Mouse (Mus musculus) midbrain, postnatal 0 days (tissue): ENCODE results near the gene Echdc3. TPM values are rescaled to one million over a fixed set of nuclear protein-coding genes. Genes with fewer than 3 reads are reported as not detected.

ENCODE experiments used
- ATAC-seq: fragments of 200-750 bp; cut with Nextera tagmentation; 2 replicates; pipeline ENCODE4 v1.8.0; 2017; ENCODE audit warnings: moderate number of reproducible peaks, mild to moderate bottlenecking, moderate TSS enrichment, moderate library complexity; ENCODE audit not compliant: low FRiP score
- DNase-seq: peaks from one replicate; pipeline ENCODE4 v3.0.0-alpha.2; 2015; ENCODE audit warnings: low spot score
- H3K27ac ChIP-seq: fragments of 300-500 bp; sonication (generic); 2 replicates; pipeline ENCODE4 v1.5.1; 2014; ENCODE audit warnings: low read depth, mild to moderate bottlenecking, low read length, mixed read lengths
- H3K27me3 ChIP-seq: fragments of 300-500 bp; sonication (generic); 2 replicates; pipeline ENCODE4 v1.6.1; 2014; ENCODE audit warnings: low read length, control low read depth, mixed read lengths; ENCODE audit not compliant: insufficient read depth
- H3K36me3 ChIP-seq: fragments of 300-500 bp; sonication (generic); 2 replicates; pipeline ENCODE4 v1.6.1; 2014; ENCODE audit warnings: low read length, control low read depth, mixed read lengths; ENCODE audit not compliant: insufficient read depth
- H3K4me1 ChIP-seq: fragments of 300-500 bp; sonication (generic); 2 replicates; pipeline ENCODE4 v1.6.1; 2014; ENCODE audit warnings: mild to moderate bottlenecking, control low read depth, antibody characterized with exemption, low read length, mixed read lengths; ENCODE audit not compliant: insufficient read depth
- H3K4me2 ChIP-seq: fragments of 300-500 bp; sonication (generic); 2 replicates; pipeline ENCODE4 v1.6.1; 2014; ENCODE audit warnings: low read depth, mild to moderate bottlenecking, low read length, mixed read lengths; ENCODE audit not compliant: poor library complexity, severe bottlenecking
- H3K4me3 ChIP-seq: fragments of 300-500 bp; sonication (generic); 2 replicates; pipeline ENCODE4 v1.5.1; 2014; ENCODE audit warnings: low read depth, mild to moderate bottlenecking, low read length, moderate library complexity
- H3K9ac ChIP-seq: fragments of 300-500 bp; sonication (generic); replicated peaks from 2 replicates; pipeline ENCODE4 v1.6.1; 2014; ENCODE audit warnings: mild to moderate bottlenecking, low read length, moderate library complexity, mixed read lengths; ENCODE audit not compliant: poor library complexity, severe bottlenecking
- H3K9me3 ChIP-seq: fragments of 300-500 bp; sonication (generic); 2 replicates; pipeline ENCODE4 v1.6.1; 2016; ENCODE audit warnings: low read length, control low read depth
- CTCF ChIP-seq: IDR thresholded peaks from 2 replicates; pipeline ENCODE4 v1.5.1; 2016; ENCODE audit warnings: antibody characterized with exemption, mild to moderate bottlenecking
- WGBS: fragments of 180-500 bp; shearing (Covaris S2); extraction: QIAGEN DNeasy Blood & Tissue Kit; methylation state at CpG from one replicate; pipeline ENCODE4 v1.1.7; 2014; 5-methylcytosine and 5-hydroxymethylcytosine counted together
- polyA plus RNA-seq: library from polyadenylated mRNA; unstranded; fragments of >200 nt; fragmentation: Nextera tagmentation; extraction: Ambion mirVana; gene quantifications from 2 replicates; pipeline ENCODE4 v1.2.1, GENCODE M21; 2015
- total RNA-seq: library from RNA; depleted of rRNA; stranded (reverse); fragments of >200 nt; gene quantifications from 2 replicates; pipeline ENCODE4 v1.2.3, GENCODE M21; 2014

Echdc3 gene
- total and polyA plus RNA-seq, 2 experiments from 2014 or later, result 1.0 to 1.5 TPM

GRCm38 (mm10) chr2:6159735-6160134 is 53.1 kb downstream of the Echdc3 start:
- WGBS, result 47% methylated on average over 2 of the region's 2 CpGs
- Histone ChIP-seq H3K4me1 (no peaks in the 10 kb centered on the region), H3K4me2 (no peak overlapping the region), H3K36me3 (no peaks in the 10 kb centered on the region), H3K9me3 (no peaks in the 10 kb centered on the region), H3K4me3 (no peak overlapping the region), H3K27ac (no peak overlapping the region), H3K9ac (no peak overlapping the region), H3K27me3 (no peaks in the 10 kb centered on the region)
- TF ChIP-seq CTCF, result no peak
- DNase-seq, result no peak
- ATAC-seq, result no peak

GRCm38 (mm10) chr2:6159219-6159618 is 53.6 kb downstream of the Echdc3 start:
- H3K4me3 ChIP-seq, result no peak overlapping the region
- DNase-seq, result no peak
- no peaks in the 10 kb centered on the region for H3K9me3 ChIP-seq
- H3K27ac ChIP-seq, result no peak overlapping the region
- 86% methylated on average over 9 of the region's 9 CpGs for WGBS
- no peak overlapping the region for H3K4me2 ChIP-seq
- H3K27me3 ChIP-seq, result no peaks in the 10 kb centered on the region
- TF ChIP-seq CTCF, result no peak
- no peaks in the 10 kb centered on the region for H3K4me1 ChIP-seq
- no peak for ATAC-seq
- H3K36me3 ChIP-seq, result no peaks in the 10 kb centered on the region
- no peak overlapping the region for H3K9ac ChIP-seq

- no peak overlapping the region for H3K4me2 ChIP-seq
Measured at GRCm38 (mm10) chr2:6157635-6158034, 55.2 kb downstream of the Echdc3 start.

GRCm38 (mm10) chr2:6157208-6157607 is 55.6 kb downstream of the Echdc3 start:
- H3K4me3 ChIP-seq, result no peak overlapping the region
- H3K4me1 ChIP-seq, result no peaks in the 10 kb centered on the region
- ATAC-seq, result no peak
- WGBS, result 88% methylated on average over 4 of the region's 4 CpGs
- H3K9ac ChIP-seq, result no peak overlapping the region
- H3K4me2 ChIP-seq, result no peak overlapping the region
- no peaks in the 10 kb centered on the region for H3K27me3 ChIP-seq
- no peak for TF ChIP-seq CTCF
- no peaks in the 10 kb centered on the region for H3K9me3 ChIP-seq
- no peak overlapping the region for H3K27ac ChIP-seq
- DNase-seq, result no peak
- no peaks in the 10 kb centered on the region for H3K36me3 ChIP-seq

More at GRCm38 (mm10) chr2:6157635-6158034, 55.2 kb downstream of the Echdc3 start:
- no peak overlapping the region for H3K9ac ChIP-seq
- no peak for ATAC-seq
- DNase-seq, result no peak
- 96% methylated on average over 7 of the region's 7 CpGs for WGBS
- no peaks in the 10 kb centered on the region for H3K36me3 ChIP-seq
- H3K4me3 ChIP-seq, result no peak overlapping the region
- TF ChIP-seq CTCF, result no peak
- no peaks in the 10 kb centered on the region for H3K9me3 ChIP-seq
- no peaks in the 10 kb centered on the region for H3K27me3 ChIP-seq
- H3K4me1 ChIP-seq, result no peaks in the 10 kb centered on the region
- no peak overlapping the region for H3K27ac ChIP-seq

- DNase-seq (no peak), ATAC-seq (no peak)
- no peaks in the 10 kb centered on the region for H3K36me3 ChIP-seq
- no peaks in the 10 kb centered on the region for H3K4me1 ChIP-seq
- 95% methylated on average over 5 of the region's 5 CpGs for WGBS
- H3K27me3 ChIP-seq, result no peaks in the 10 kb centered on the region
- H3K9ac ChIP-seq, result no peak overlapping the region
- H3K4me3 ChIP-seq, result no peak overlapping the region
- H3K27ac ChIP-seq, result no peak overlapping the region
- H3K4me2 ChIP-seq, result no peak overlapping the region
- no peak for TF ChIP-seq CTCF
- H3K9me3 ChIP-seq, result no peaks in the 10 kb centered on the region
Measured at GRCm38 (mm10) chr2:6149801-6150200, 63.0 kb downstream of the Echdc3 start.

- Histone ChIP-seq H3K4me1 (no peaks in the 10 kb centered on the region), H3K9ac (no peak overlapping the region), H3K4me3 (no peak overlapping the region), H3K4me2 (no peak overlapping the region), H3K27ac (no peak overlapping the region), H3K9me3 (no peaks in the 10 kb centered on the region), H3K27me3 (no peaks in the 10 kb centered on the region), H3K36me3 (no peaks in the 10 kb centered on the region)
- WGBS, result 84% methylated on average over 7 of the region's 7 CpGs
- ATAC-seq (no peak), DNase-seq (no peak)
- no peak for TF ChIP-seq CTCF
Measured at GRCm38 (mm10) chr2:6146901-6147300, 65.9 kb downstream of the Echdc3 start.
